Mouse (Mus musculus): Measurements from ENCODE around the gene Zfp692. TPM values are rescaled to one million over a fixed set of nuclear protein-coding genes. Genes with fewer than 3 reads are reported as not detected.

The Zfp692 gene
- total RNA-seq (2015; ENCODE audit: low replicate concordance) (1.5 and 4.6 TPM in 2 replicates), total RNA-seq (2017; ENCODE audit: low replicate concordance) (3.8 and 3.9 TPM in 2 replicates)

DNA sequence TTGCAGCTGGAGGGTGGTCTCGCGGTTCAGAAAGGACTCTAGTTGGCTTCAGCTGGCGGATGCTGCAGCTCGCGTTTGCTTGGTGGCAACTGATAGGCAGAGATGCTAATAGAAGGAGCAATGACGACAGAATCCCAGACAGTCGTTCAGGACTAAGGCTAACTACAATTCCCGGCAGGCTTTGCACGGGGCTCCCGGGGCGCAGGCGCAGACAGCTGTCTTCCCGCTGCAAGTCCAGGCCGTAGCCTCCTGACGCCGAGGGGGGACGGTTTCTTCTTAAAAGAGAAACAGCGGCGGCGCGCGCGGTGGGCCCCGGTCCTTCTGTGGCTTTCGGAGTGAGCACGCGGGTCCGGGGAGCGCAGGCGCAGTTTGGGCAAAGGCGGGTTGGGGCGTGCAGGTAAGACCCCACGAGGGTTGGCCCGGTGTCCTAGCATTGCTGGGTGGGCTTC, at the start of gene Zfp692:
Gene Zfp692, plus strand, starts transcription at position 210 of the 449 bp plus-strand sequence.
- peak; percentile 80 for ATAC-seq (replicated peaks; ENCODE audit: low FRiP score, poor library complexity, severe bottlenecking)

DNA sequence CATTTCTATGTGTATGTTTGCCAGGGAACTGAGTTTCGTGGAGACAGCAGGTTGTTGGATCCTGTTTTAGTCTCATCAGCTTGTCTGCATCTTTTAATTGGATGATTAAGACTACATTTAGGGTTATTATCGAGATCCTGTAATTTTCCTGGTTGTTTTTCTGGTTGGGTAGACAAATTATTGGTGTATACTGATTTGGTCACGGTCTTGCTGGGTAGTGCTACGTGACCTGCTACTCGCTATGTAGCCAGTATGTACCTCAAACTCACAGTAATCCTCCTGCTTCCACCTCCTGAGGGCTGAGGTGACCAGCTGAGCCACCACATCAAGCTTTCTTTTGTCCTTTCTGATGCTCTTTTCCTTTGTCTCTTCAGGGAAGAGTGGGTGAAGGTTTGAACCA, 49.1 kb upstream of the Zfp692 start:
- ATAC-seq (replicated peaks; ENCODE audit: low FRiP score, poor library complexity, severe bottlenecking): no peak

- ATAC-seq (replicated peaks; ENCODE audit: low FRiP score, poor library complexity, severe bottlenecking): no peak
Measured at GRCm38 (mm10) chr11:58260156-58260555, 46.7 kb upstream of the Zfp692 start.

DNA sequence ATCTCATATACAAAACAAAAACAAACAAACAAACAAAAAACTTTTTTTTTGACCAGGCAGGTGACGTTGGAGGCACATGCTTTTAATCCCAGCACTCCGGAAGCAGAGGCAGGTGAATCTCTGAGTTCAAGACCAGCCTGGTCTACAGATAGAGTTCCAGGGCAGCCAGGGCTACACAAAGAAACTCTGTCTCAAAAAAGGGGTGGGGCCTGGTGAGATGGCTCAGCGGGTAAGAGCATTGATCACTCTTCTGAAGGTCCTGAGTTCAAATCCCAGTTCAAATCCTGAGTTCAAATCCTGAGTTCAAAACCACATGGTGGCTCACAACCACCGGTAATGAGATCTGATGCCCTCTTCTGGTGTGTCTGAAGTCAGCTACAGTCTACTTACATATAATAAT, 45.0 kb upstream of the Zfp692 start:
- no peak for ATAC-seq (replicated peaks; ENCODE audit: low FRiP score, poor library complexity, severe bottlenecking)

GRCm38 (mm10) chr11:58262336-58262735, 44.5 kb upstream of the Zfp692 start:
- no peak for ATAC-seq (replicated peaks; ENCODE audit: low FRiP score, poor library complexity, severe bottlenecking)

GRCm38 (mm10) chr11:58263516-58263915, 43.4 kb upstream of the Zfp692 start:
- no peak for ATAC-seq (replicated peaks; ENCODE audit: low FRiP score, poor library complexity, severe bottlenecking)

DNA sequence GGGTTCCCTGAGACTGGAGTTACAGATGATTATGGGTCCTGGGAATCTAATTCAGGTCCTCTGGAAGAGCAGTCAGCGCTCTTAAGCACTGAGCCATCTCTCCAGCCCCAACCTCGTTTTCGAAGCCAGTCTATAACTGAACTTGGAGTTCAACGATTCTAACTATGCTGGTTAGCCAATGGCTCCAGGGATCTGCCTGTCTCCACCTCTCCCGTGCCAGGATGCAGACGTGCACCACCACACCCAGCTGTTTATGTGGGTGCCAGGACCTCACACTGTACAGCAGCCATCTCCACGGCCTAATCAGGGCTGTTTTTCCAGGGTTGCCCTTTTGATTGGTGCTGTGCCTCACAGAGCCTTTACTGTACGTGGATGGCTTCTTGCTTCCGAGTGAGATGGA, 42.3 kb upstream of the Zfp692 start:
- ATAC-seq (replicated peaks; ENCODE audit: low FRiP score, poor library complexity, severe bottlenecking): no peak

GRCm38 (mm10) chr11:58268285-58268684, 38.6 kb upstream of the Zfp692 start:
- no peak for ATAC-seq (replicated peaks; ENCODE audit: low FRiP score, poor library complexity, severe bottlenecking)

DNA sequence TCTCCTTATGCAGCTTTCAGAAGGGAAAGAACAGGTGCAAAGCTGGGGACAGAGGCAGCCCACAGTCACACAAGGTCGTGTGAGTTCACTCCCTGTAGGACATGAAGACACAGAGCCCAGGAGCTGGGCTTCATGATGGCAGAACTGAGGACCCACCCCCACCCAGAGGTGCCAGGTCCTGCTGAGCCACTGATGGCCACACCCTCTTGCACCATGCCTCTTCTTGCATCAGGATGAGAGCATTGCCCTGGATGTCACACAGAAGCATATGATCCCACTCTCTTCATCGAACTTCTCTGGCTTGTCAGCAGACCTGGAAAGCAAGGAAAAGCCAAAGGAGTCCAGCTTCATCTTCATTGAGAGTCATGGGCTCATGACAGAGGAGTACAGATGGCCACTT, 32.3 kb upstream of the Zfp692 start, which contains the start of gene 4930438A08Rik:
Gene 4930438A08Rik, plus strand, starts transcription at position 228 of the 400 bp plus-strand sequence.
- ATAC-seq (replicated peaks; ENCODE audit: low FRiP score, poor library complexity, severe bottlenecking): no peak

GRCm38 (mm10) chr11:58275756-58276155, 31.1 kb upstream of the Zfp692 start:
- no peak for ATAC-seq (replicated peaks; ENCODE audit: low FRiP score, poor library complexity, severe bottlenecking)

GRCm38 (mm10) chr11:58281970-58282496, 24.8 kb upstream of the Zfp692 start:
- ATAC-seq (replicated peaks; ENCODE audit: low FRiP score, poor library complexity, severe bottlenecking): no peak

- no peak for ATAC-seq (replicated peaks; ENCODE audit: low FRiP score, poor library complexity, severe bottlenecking)
Measured at GRCm38 (mm10) chr11:58282518-58282917, 24.4 kb upstream of the Zfp692 start.

- ATAC-seq (replicated peaks; ENCODE audit: low FRiP score, poor library complexity, severe bottlenecking): no peak
Measured at GRCm38 (mm10) chr11:58289992-58290682, 16.7 kb upstream of the Zfp692 start.

- no peak for ATAC-seq (replicated peaks; ENCODE audit: low FRiP score, poor library complexity, severe bottlenecking)
Measured at GRCm38 (mm10) chr11:58290812-58291211, 16.1 kb upstream of the Zfp692 start.

- ATAC-seq (replicated peaks; ENCODE audit: low FRiP score, poor library complexity, severe bottlenecking): peak; percentile 34; the same call in 1 of the 2 replicates
Measured at GRCm38 (mm10) chr11:58292791-58293190, 14.1 kb upstream of the Zfp692 start.

DNA sequence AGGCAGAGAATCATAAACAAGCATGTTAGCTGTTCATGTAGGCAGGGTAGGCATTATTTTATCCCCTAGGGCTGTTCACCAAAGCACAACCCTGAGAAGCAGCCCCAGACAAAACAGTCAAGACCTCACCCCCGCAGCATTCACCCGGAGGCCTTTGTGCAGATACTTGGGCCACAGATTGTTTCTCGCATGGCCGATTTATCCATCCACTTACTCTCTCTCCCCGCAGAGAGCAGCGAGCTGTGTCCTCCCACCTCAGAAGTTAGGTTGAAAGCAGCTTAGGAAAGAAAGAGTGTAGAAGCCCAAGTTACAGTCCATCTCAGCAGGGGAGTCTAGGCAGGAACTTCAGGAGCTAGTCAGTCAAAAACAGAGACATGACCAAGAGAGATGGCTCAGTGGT, 9.5 kb upstream of the Zfp692 start:
- ATAC-seq (replicated peaks; ENCODE audit: low FRiP score, poor library complexity, severe bottlenecking): no peak

GRCm38 (mm10) chr11:58301057-58301456, 5.8 kb upstream of the Zfp692 start:
- peak; percentile 56 for ATAC-seq (replicated peaks; ENCODE audit: low FRiP score, poor library complexity, severe bottlenecking)

GRCm38 (mm10) chr11:58301837-58302754, 4.8 kb upstream of the Zfp692 start:
- peak; percentile 84 for ATAC-seq (replicated peaks; ENCODE audit: low FRiP score, poor library complexity, severe bottlenecking)

GRCm38 (mm10) chr11:58302774-58303445, 4.0 kb upstream of the Zfp692 start:
- ATAC-seq (replicated peaks; ENCODE audit: low FRiP score, poor library complexity, severe bottlenecking): no peak; the same call in 1 of the 2 replicates

DNA sequence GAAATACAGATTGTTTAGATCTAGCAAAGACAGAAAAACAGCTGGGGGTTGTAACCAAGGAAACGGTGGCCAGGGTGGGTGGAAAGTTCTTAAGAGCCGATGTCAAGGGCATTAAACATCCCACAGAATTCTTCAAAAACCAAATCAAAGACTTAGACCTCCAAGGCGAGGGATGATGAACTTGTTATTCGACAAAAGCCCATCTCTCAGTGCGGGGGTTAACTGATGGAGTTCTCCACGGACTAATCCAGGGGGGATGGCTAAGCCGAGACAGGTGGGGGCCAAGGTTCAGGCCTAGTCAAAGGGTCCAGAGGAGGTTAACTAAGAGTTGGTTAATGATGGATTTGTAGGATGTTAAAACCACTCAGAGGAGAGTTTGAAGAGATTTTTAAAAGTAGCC, 3.3 kb upstream of the Zfp692 start:
- no peak for ATAC-seq (replicated peaks; ENCODE audit: low FRiP score, poor library complexity, severe bottlenecking)

All from erythroblast, adult 5-6 weeks (primary cell).